Mouse (Mus musculus): ENCODE measurements around the gene Pou2f1.
A peak's percentile ranks its signal among the peaks of the same experiment; 100 is the strongest.

DNA sequence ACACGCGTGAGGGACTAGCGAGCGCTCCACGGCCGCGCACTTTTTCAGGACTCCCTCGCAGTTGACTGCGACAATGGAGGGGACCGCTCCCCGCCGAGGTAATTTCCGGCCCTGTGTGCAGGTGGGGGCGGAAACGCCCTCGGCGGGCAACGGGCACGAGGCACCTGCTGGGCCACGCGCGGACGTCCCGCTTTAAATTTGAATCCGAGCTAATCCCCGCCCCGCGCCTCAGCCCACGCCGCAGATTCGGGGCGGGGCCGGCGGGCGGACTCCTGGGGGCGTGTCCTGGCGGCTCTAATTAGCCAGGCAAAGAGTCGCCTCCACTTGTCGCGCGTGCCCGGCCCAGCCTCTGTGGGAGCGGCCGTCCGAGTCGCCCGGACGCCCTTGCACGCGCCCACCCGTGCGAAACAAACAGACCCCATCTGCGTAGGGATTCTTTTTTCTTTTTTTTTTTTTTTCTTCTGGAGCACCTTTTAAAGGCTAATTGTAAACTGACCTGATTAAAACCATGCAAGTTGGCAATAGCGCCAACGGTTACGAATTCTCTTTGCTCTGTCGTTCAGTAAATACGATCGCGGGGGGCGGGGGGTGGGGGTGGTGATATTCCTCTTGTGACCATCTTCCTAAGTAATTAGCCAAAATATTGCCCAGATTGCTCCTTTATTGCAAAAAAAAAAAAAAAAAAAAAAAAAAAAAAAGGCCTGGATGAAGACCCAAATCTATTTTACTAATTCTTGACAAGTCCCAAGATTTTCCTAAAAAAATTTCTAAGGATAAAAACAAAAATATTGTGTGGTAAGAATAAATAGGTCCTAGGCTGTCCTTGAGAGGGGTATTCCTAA lies 924 bp upstream of the Pou2f1 start:
- TF ChIP-seq CTCF (IDR thresholded peaks at IDR 0.05; ENCODE audit: borderline replicate concordance, control insufficient read depth, extremely low read depth, insufficient read depth, low read length, poor library complexity) (peak; percentile 9; the same call in 1 of the 2 replicates), POLR2A (IDR thresholded peaks at IDR 0.05; ENCODE audit: control insufficient read depth, extremely low read depth, insufficient read depth, low read length, poor library complexity) (peak; percentile 93)

Data from thymus, adult 2 months (tissue).